Mouse (Mus musculus) intestine, postnatal 0 days (tissue): Measurements from ENCODE around the gene Rad9b. TPM values are rescaled to one million over a fixed set of nuclear protein-coding genes. Genes with fewer than 3 reads are reported as not detected.
"Not testable (repeated sequence)": the region's sequence is repeated elsewhere in the genome, so short reads cannot be mapped to it uniquely, and the experiment has no call there.

Source experiments
- ATAC-seq: fragments of 200-750 bp; cut with Nextera tagmentation; 2 replicates; pipeline ENCODE4 v1.8.0; 2017; ENCODE audit warnings: mild to moderate bottlenecking, moderate TSS enrichment, moderate library complexity
- H3K27ac ChIP-seq: fragments of 300-500 bp; sonication (generic); 2 replicates; pipeline ENCODE4 v1.5.1; 2014; ENCODE audit warnings: mild to moderate bottlenecking, low read depth, low read length, moderate library complexity
- H3K27me3 ChIP-seq: fragments of 300-500 bp; sonication (generic); replicated peaks from 2 replicates; pipeline ENCODE4 v1.6.1; 2014; ENCODE audit warnings: low read length, mixed read lengths; ENCODE audit not compliant: control insufficient read depth, insufficient read depth
- H3K36me3 ChIP-seq: fragments of 300-500 bp; sonication (generic); 2 replicates; pipeline ENCODE4 v1.6.1; 2014; ENCODE audit warnings: mild to moderate bottlenecking, moderate library complexity; ENCODE audit not compliant: control insufficient read depth, insufficient read depth
- H3K4me1 ChIP-seq: fragments of 300-500 bp; sonication (generic); replicated peaks from 2 replicates; pipeline ENCODE4 v1.6.1; 2014; ENCODE audit warnings: antibody characterized with exemption, low read length, mixed read lengths; ENCODE audit not compliant: control insufficient read depth, insufficient read depth
- H3K4me2 ChIP-seq: fragments of 300-500 bp; sonication (generic); replicated peaks from 2 replicates; pipeline ENCODE4 v1.6.1; 2014; ENCODE audit warnings: low read depth, mild to moderate bottlenecking, moderate library complexity
- H3K4me3 ChIP-seq: fragments of 300-500 bp; sonication (generic); 2 replicates; pipeline ENCODE4 v1.5.1; 2014; ENCODE audit warnings: low read depth, low read length
- H3K9ac ChIP-seq: fragments of 300-500 bp; sonication (generic); 2 replicates; pipeline ENCODE4 v1.6.1; 2014; ENCODE audit warnings: mild to moderate bottlenecking, low read depth, low read length
- H3K9me3 ChIP-seq: fragments of 300-500 bp; sonication (generic); 2 replicates; pipeline ENCODE4 v1.6.1; 2016; ENCODE audit warnings: mixed run types; ENCODE audit not compliant: control insufficient read depth
- CTCF ChIP-seq: sonication (generic); IDR thresholded peaks from 2 replicates; pipeline ENCODE4 v1.5.1; 2016; ENCODE audit warnings: low read depth, mild to moderate bottlenecking, control low read depth, antibody characterized with exemption, moderate library complexity
- WGBS: fragments of 180-500 bp; shearing (Covaris S2); extraction: QIAGEN DNeasy Blood & Tissue Kit; methylation state at CpG from one replicate; pipeline ENCODE4 v1.1.7; 2014; 5-methylcytosine and 5-hydroxymethylcytosine counted together
- polyA plus RNA-seq: library from polyadenylated mRNA; unstranded; fragments of >200 nt; fragmentation: Nextera tagmentation; extraction: Ambion mirVana; gene quantifications from 2 replicates; pipeline ENCODE4 v1.2.1, GENCODE M21; 2015

The Rad9b gene
- polyA plus RNA-seq, 1 experiment from 2014 or later, result 4.6 TPM

- 85% methylated on average over 8 of the region's 8 CpGs for WGBS
Measured at GRCm38 (mm10) chr5:122325477-122325876, 28.6 kb downstream of the Rad9b start.

GRCm38 (mm10) chr5:122324608-122325431 is 29.2 kb downstream of the Rad9b start:
- H3K27me3 ChIP-seq, result no peaks in the 10 kb centered on the region
- H3K27ac ChIP-seq, result no peak overlapping the region
- no peak for TF ChIP-seq CTCF
- no peak overlapping the region for H3K9ac ChIP-seq
- no peak for ATAC-seq
- no peak overlapping the region for H3K4me3 ChIP-seq
- H3K9me3 ChIP-seq, result no peaks in the 10 kb centered on the region
- 84% methylated on average over 23 of the region's 23 CpGs for WGBS
- no peaks in the 10 kb centered on the region for H3K4me1 ChIP-seq
- no peak overlapping the region for H3K4me2 ChIP-seq
- peaks cover 50% of the 10 kb centered on the region for H3K36me3 ChIP-seq

More at GRCm38 (mm10) chr5:122325477-122325876, 28.6 kb downstream of the Rad9b start:
- Histone ChIP-seq H3K9ac (no peak overlapping the region), H3K4me1 (no peaks in the 10 kb centered on the region; the same call in 1 of the 2 replicates), H3K27ac (no peak overlapping the region), H3K4me3 (no peak overlapping the region), H3K9me3 (no peaks in the 10 kb centered on the region), H3K4me2 (no peak overlapping the region), H3K27me3 (no peaks in the 10 kb centered on the region), H3K36me3 (peaks cover 43% of the 10 kb centered on the region)
- no peak for ATAC-seq
- no peak for TF ChIP-seq CTCF

GRCm38 (mm10) chr5:122323523-122323922 is 30.5 kb downstream of the Rad9b start:
- no peaks in the 10 kb centered on the region for H3K9me3 ChIP-seq
- peaks cover 53% of the 10 kb centered on the region for H3K36me3 ChIP-seq
- no peak overlapping the region for H3K27ac ChIP-seq
- H3K4me2 ChIP-seq, result no peak overlapping the region
- no peak overlapping the region for H3K9ac ChIP-seq
- no peak overlapping the region for H3K4me3 ChIP-seq
- H3K4me1 ChIP-seq, result no peaks in the 10 kb centered on the region
- TF ChIP-seq CTCF, result no peak
- no peak for ATAC-seq
- no peaks in the 10 kb centered on the region for H3K27me3 ChIP-seq
- WGBS, result 82% methylated on average over 8 of the region's 8 CpGs

- ATAC-seq, result no peak
- no peak overlapping the region for H3K4me3 ChIP-seq
- no peak for TF ChIP-seq CTCF
- H3K36me3 ChIP-seq, result peaks cover 60% of the 10 kb centered on the region
- H3K4me1 ChIP-seq, result no peaks in the 10 kb centered on the region
- 48% methylated on average over 12 of the region's 12 CpGs for WGBS
- H3K9ac ChIP-seq, result no peak overlapping the region
- H3K27ac ChIP-seq, result peak overlapping the region; percentile 8; the same call in 1 of the 2 replicates
- no peaks in the 10 kb centered on the region for H3K27me3 ChIP-seq
- no peaks in the 10 kb centered on the region for H3K9me3 ChIP-seq
- H3K4me2 ChIP-seq, result no peak overlapping the region
Measured at GRCm38 (mm10) chr5:122320205-122320781, 33.7 kb downstream of the Rad9b start.

- WGBS, result 73% methylated on average over 14 of the region's 14 CpGs
- Histone ChIP-seq H3K4me3 (no peak overlapping the region), H3K27me3 (no peaks in the 10 kb centered on the region), H3K27ac (peak overlapping the region; percentile 8; the same call in 1 of the 2 replicates), H3K9me3 (no peaks in the 10 kb centered on the region), H3K9ac (no peak overlapping the region), H3K4me1 (no peaks in the 10 kb centered on the region), H3K36me3 (peaks cover 60% of the 10 kb centered on the region), H3K4me2 (no peak overlapping the region)
- no peak for ATAC-seq
- TF ChIP-seq CTCF, result no peak
Measured at GRCm38 (mm10) chr5:122319474-122320204, 34.4 kb downstream of the Rad9b start.

- not testable (repeated sequence) for H3K4me2 ChIP-seq, H3K4me3 ChIP-seq, H3K27me3 ChIP-seq, H3K9me3 ChIP-seq, H3K4me1 ChIP-seq, H3K27ac ChIP-seq, ATAC-seq, H3K9ac ChIP-seq
- H3K36me3 ChIP-seq, result peaks cover 60% of the 10 kb centered on the region
- WGBS, result 86% methylated on average over 3 of the region's 3 CpGs
Measured at GRCm38 (mm10) chr5:122318976-122319375, 35.1 kb downstream of the Rad9b start.
